Mouse (Mus musculus): ENCODE data around the gene Tph1.
"Not testable (repeated sequence)": the region's sequence is repeated elsewhere in the genome, so short reads cannot be mapped to it uniquely, and the experiment has no call there.

Tph1 gene

GRCm38 (mm10) chr7:46672160-46672672 lies at the start of gene Tph1:
Gene Tph1, minus strand, starts transcription at chr7:46672537.
- no peak for DNase-seq

DNA sequence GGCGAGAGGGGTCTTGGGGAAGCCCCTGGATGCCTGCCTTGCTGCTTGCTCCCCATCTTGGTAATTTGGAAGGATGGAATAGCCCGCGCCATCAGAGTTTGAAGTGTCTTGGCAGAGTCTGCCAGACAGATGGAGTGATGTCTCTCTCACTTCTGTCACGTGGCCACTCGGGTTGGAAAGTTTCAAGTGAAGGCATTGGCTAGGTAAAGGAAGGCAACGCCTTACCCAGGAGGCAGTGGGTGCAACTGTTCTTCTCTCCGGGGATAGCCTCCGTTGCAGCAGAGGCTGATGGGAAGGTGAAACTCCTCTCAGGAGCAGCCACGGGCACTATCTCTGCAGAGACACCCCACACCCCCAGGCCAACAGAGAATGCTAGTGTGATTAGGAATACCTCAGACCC lies 48.1 kb upstream of the Tph1 start:
- no peak for DNase-seq

DNA sequence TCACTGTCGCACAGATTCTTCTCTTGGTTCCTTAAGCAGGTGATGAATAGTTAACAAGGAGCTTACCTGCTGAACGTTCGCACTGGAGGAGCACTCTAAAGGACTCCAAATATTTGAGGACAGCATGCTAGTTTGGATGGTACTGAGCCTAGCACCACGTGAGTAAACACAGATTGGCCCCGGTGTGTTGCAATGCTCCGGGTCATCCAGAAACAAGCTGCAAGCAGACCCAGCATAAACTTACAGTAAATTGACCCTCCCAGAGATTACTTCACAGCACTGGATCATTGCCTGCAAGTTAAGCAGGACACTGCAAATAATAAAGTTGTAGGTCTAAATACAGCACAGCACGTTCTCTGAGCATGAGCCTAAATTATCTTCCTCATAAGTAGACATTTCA lies 47.2 kb upstream of the Tph1 start:
- no peak for DNase-seq

- DNase-seq = no peak
These were observed 46.4 kb upstream of the Tph1 start for GRCm38 (mm10) chr7:46718591-46719270.

DNA sequence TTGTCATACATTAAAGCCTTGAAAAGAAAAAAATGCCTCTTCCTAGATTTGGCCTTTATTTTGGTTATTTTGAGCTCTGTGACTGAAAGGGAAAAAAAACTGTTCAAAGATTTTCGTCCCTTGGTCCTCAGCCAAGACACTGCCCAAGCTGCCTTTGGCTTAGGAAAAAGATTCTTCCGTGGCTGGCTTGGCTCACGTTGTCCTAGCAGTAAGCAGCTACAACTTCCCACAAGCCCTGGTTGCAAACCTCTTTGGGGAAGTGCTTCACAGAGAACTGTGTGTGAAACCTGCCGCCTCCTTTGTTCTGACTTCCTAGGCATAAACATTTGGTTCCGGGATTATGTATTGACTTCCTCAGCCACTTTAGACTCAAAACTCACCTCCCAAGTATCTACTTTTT lies 44.6 kb upstream of the Tph1 start:
- DNase-seq = no peak

GRCm38 (mm10) chr7:46715600-46715999 lies 43.3 kb upstream of the Tph1 start, which contains the start of gene Saa3:
Gene Saa3, minus strand, starts transcription at chr7:46715700.
- DNase-seq = no peak

- peak; percentile 41 to 70 for DNase-seq
These were observed 42.2 kb upstream of the Tph1 start for GRCm38 (mm10) chr7:46714518-46714917.

DNA sequence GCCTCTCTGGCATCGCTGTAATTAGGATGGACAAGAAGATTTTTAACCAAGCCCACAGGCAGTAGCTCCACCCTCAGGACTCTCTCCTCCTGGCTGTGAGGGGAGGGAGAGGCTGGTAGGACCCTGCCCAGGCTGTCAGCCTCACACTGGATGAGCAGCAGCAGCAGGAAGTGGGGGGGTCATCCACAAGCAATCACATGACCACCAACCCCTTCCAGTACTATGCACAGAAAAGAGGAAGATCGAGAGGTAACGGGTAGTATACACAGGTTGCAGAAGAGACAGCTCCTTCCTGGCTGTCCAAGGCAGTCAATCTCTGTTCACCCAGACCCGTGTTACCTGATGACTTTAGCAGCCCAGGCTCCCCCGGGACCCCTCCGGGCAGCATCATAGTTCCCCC lies 39.9 kb upstream of the Tph1 start:
- peak; percentile 12 to 19 for DNase-seq

DNA sequence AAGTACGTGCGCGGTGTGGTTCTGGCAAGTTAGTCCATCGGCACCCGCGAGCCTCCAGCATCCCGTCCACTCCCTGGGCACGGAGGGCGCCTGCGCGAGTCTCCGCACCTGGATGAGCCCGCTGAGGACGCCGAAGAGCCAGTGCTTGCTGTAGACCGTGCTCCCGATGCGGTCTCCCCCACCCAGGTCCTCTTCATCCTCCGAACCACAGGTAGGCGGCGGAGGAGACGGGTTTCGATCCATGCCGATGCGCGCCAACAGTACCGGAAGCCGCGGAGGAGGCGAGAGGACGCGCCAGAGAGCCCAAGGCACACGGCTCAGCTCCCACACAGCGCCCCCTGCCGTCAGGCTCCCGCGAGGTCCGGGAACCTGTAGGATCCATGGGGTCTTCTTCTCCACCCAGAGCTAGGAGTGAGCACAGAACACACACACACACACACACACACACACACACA lies 38.1 kb upstream of the Tph1 start, which contains the start of gene Saal1:
Saal1 (minus strand) TSS at position 291 of the 455 bp plus-strand sequence.
- peak; percentile 69 to 85 for DNase-seq

DNA sequence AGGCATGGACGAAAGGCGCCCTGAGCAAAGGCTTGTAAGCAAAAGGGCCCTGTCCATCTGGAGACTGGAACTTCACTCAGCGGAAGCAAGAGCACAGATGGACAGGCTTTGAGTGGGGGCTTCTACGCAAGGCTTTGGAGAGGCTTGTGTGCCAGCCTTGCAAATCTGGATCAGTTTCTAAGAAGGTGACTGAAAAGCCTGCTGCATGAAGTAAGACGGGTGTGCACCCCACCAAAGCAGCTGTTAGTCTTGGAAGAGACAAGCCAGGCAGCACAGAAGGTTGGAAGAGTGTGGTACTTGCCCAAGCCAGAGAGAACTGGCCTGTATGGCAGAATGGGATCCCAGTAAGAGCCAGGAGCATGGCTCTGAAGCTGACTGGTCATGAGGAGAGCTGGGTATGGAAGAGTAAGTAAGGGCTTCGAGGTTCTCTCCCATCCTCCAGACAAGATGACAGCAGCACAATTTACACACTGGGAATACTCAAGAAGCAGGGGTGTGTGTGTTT lies 28.2 kb upstream of the Tph1 start:
- no peak for DNase-seq

GRCm38 (mm10) chr7:46696754-46697153 lies 24.4 kb upstream of the Tph1 start:
- DNase-seq = no peak

GRCm38 (mm10) chr7:46686827-46687226 lies 14.5 kb upstream of the Tph1 start:
- peak; percentile 18 to 33 for DNase-seq

GRCm38 (mm10) chr7:46680732-46681131 lies 8.4 kb upstream of the Tph1 start:
- DNase-seq = no peak

DNA sequence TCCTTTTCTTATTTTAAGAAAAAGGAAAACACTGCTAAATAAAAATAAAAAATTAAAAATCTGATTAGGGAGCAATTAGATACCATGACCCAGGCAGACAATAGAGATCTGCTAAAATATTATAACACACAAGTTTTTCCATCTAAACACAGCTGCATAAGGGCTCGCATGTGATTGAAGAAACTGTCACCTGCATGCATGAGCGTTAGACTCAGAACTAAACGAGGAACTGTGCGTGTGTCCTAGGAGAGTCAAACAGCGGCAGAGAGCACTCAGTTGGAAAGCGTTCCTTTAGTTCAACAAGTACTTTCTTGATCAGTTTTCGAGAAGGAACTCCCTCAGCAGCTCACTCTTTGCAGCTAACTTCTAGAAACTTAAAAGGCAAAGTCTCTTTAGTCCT lies 6.7 kb upstream of the Tph1 start:
- not testable (repeated sequence) for DNase-seq

DNA sequence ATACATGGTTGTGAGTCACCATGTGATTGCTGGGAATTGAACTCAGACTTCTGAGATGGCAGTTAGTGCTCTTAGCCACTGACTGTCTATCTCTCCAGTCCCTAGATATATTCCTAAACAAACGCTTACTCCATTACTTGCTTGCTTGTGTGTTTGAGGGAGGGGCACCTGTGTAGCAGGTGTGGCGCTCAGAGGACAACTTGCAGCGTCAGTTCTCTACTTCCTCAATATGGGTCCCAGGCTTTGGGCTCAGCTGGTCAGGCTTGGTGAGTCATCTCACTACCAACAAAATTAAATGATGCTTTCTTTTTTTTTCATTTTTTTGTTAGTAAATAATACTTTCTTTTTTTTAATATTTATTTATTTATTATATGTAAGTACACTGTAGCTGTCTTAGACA lies 6.1 kb upstream of the Tph1 start:
- DNase-seq = no peak

- DNase-seq = no peak
These were observed 4.5 kb upstream of the Tph1 start for GRCm38 (mm10) chr7:46676808-46677360.

DNA sequence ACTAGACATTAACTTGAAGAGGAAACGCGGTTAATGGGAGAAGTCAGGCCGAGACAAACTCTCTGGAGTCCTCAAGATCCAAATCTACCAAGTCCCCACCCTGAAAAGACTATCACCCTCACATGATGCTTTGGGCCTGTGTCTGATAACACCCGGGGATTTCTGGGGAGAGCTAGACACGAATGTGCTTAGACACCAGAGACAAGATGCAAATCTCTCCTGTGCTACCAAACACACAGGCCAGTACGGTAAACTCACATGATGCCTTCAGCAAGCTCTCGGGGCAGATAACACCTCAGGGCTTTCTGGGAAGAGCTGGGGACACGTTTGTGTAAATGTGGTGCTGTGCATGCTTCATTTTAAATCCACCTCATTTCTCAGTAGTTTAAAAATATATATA lies 3.5 kb upstream of the Tph1 start:
- DNase-seq = no peak

GRCm38 (mm10) chr7:46675061-46675460 lies 2.7 kb upstream of the Tph1 start:
- no peak for DNase-seq

- no peak for DNase-seq
These were observed 5.1 kb downstream of the Tph1 start for GRCm38 (mm10) chr7:46667256-46667655.

GRCm38 (mm10) chr7:46665236-46665635 lies 7.1 kb downstream of the Tph1 start:
- DNase-seq = peak in 1 of 2 experiments; percentile 22

DNA sequence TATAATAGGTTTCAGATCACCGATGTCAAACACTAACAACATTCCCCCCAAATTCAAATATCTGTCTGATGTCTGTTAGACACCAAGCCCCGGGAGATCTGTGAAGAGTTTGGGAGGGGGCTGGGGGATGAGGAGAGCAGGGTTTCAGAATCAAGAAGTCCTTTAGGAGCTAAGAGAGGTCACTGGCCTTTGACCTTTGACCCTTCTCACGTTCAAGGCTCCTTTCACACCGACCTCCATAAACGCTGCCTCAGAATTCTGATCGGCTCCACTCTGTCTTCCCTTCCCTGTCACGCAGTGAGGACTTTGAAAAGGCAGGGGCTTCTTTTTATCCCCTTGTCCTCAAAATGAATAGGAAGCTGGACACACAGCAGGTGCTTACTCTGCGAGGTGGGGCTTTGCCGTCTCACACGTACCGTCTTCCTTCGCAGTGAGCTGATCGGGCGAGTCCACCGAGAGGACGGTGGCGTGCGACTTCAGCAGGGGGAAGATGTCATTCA lies 10.7 kb downstream of the Tph1 start:
- DNase-seq = no peak

GRCm38 (mm10) chr7:46652279-46652678 lies 20.1 kb downstream of the Tph1 start:
- DNase-seq = no peak

GRCm38 (mm10) chr7:46650231-46650630 lies 22.1 kb downstream of the Tph1 start:
- DNase-seq = not testable (repeated sequence)

Measured in spleen, adult 18-20 months (tissue).